Mouse (Mus musculus): Measurements from ENCODE around the gene Wdr54. TPM values are rescaled to one million over a fixed set of nuclear protein-coding genes. Genes with fewer than 3 reads are reported as not detected.

Wdr54 gene
- total and polyA plus RNA-seq, 2 experiments from 2014 or later: 1.1 to 5.5 TPM

DNA sequence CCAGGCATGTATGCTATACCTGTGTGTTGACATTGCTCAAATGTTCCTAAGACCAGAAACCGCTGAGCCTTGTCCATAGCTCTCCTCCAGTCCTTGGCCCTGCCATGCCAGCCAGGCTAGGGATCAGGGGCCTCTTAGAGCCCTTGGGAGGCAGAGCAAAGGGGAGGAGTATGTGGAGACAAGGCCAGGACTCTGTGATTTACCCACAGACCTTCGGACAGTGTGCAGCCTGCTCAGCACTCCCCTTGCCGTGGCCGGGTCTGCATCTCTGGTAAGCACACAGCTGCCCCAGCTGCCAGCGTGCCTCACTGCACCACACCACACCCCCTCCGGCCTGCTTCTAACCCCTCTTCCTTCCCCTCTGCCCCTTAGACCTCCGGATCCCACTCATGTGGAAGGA is 8.9 kb downstream of the Wdr54 start:
- ATAC-seq (ENCODE audit: insufficient read depth, low read depth) (no peak), DNase-seq (ENCODE audit: low spot score) (no peak)
- Histone ChIP-seq H3K4me3 (ENCODE audit: low read depth, low read length) (no peak overlapping the region), H3K9me3 (replicated peaks; ENCODE audit: control insufficient read depth, low read length) (no peaks in the 10 kb centered on the region), H3K4me2 (ENCODE audit: low read depth, low read length) (no peak overlapping the region), H3K36me3 (replicated peaks; ENCODE audit: control insufficient read depth, insufficient read depth, low read length) (peaks cover 32% of the 10 kb centered on the region), H3K27me3 (ENCODE audit: control insufficient read depth, insufficient read depth, low read length) (no peaks in the 10 kb centered on the region), H3K27ac (ENCODE audit: low read depth) (no peak overlapping the region), H3K9ac (replicated peaks; ENCODE audit: low read depth, low read length) (no peak overlapping the region), H3K4me1 (ENCODE audit: control insufficient read depth, insufficient read depth) (peaks cover 6% of the 10 kb centered on the region; the same call in 1 of the 2 replicates)
- no peak for TF ChIP-seq CTCF (IDR thresholded peaks at IDR 0.05; ENCODE audit: low read depth)
- TF ChIP-seq EP300 (IDR thresholded peaks at IDR 0.05; ENCODE audit: low read depth): no peak
- WGBS: 58% methylated on average over 7 of the region's 7 CpGs

DNA sequence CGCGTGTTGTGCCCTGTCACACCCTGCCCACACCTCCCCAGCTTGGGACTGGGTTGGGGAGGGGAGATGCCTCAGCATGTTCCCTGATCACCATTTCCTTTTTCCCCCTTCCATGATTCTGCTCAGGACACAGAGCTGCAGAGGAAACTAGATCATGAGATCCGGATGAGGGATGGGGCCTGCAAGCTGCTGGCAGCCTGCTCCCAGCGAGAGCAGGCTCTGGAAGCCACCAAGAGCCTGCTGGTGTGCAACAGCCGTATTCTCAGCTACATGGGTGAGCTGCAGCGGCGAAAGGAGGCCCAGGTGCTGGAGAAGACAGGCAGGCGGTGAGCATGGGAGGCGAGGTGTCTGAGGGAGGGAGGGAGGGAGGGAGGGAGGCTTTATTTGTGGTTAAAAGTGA is 10.4 kb downstream of the Wdr54 start:
- no peak for ATAC-seq (ENCODE audit: insufficient read depth, low read depth)
- peak overlapping the region; percentile 52 for H3K27ac ChIP-seq (ENCODE audit: low read depth)
- peaks cover 26% of the 10 kb centered on the region for H3K36me3 ChIP-seq (replicated peaks; ENCODE audit: control insufficient read depth, insufficient read depth, low read length)
- H3K4me2 ChIP-seq (ENCODE audit: low read depth, low read length): peak overlapping the region; percentile 16; the same call in 1 of the 2 replicates
- peaks cover 18% of the 10 kb centered on the region; the same call in 1 of the 2 replicates for H3K4me1 ChIP-seq (ENCODE audit: control insufficient read depth, insufficient read depth)
- H3K4me3 ChIP-seq (ENCODE audit: low read depth, low read length): no peak overlapping the region
- 61% methylated on average over 9 of the region's 9 CpGs for WGBS
- TF ChIP-seq CTCF (IDR thresholded peaks at IDR 0.05; ENCODE audit: low read depth) (no peak), EP300 (IDR thresholded peaks at IDR 0.05; ENCODE audit: low read depth) (no peak)
- H3K9ac ChIP-seq (replicated peaks; ENCODE audit: low read depth, low read length): no peak overlapping the region; the same call in 1 of the 2 replicates
- H3K27me3 ChIP-seq (ENCODE audit: control insufficient read depth, insufficient read depth, low read length): no peaks in the 10 kb centered on the region
- no peak for DNase-seq (ENCODE audit: low spot score)
- H3K9me3 ChIP-seq (replicated peaks; ENCODE audit: control insufficient read depth, low read length): no peaks in the 10 kb centered on the region

DNA sequence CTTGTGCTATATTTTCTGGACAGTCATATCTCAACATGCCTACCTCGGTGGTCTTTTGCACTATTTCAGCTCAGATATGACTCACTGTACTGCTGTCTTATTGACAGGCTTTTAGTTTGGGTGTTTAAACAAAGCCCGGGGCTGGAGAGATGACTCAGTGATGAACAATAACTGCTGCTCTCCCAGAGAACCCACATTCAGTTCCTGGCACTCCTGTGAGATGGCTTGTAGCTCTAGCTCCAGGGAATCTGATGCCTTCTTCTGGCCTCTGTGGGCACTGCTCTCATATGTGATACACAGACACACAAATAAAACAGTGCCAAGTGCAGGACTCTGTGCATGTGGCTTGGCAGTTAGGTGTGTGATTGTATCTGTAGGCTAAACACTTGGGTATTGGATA is 11.0 kb downstream of the Wdr54 start:
- WGBS: 69% methylated on average over 2 of the region's 2 CpGs
- no peak overlapping the region for H3K9ac ChIP-seq (replicated peaks; ENCODE audit: low read depth, low read length)
- H3K4me1 ChIP-seq (ENCODE audit: control insufficient read depth, insufficient read depth): peaks cover 18% of the 10 kb centered on the region; the same call in 1 of the 2 replicates
- H3K4me2 ChIP-seq (ENCODE audit: low read depth, low read length): no peak overlapping the region
- H3K27ac ChIP-seq (ENCODE audit: low read depth): no peak overlapping the region
- no peak for DNase-seq (ENCODE audit: low spot score)
- TF ChIP-seq CTCF (IDR thresholded peaks at IDR 0.05; ENCODE audit: low read depth) (no peak), EP300 (IDR thresholded peaks at IDR 0.05; ENCODE audit: low read depth) (no peak)
- ATAC-seq (ENCODE audit: insufficient read depth, low read depth): no peak
- H3K9me3 ChIP-seq (replicated peaks; ENCODE audit: control insufficient read depth, low read length): no peaks in the 10 kb centered on the region
- peaks cover 26% of the 10 kb centered on the region for H3K36me3 ChIP-seq (replicated peaks; ENCODE audit: control insufficient read depth, insufficient read depth, low read length)
- H3K27me3 ChIP-seq (ENCODE audit: control insufficient read depth, insufficient read depth, low read length): no peaks in the 10 kb centered on the region
- H3K4me3 ChIP-seq (ENCODE audit: low read depth, low read length): no peak overlapping the region

DNA sequence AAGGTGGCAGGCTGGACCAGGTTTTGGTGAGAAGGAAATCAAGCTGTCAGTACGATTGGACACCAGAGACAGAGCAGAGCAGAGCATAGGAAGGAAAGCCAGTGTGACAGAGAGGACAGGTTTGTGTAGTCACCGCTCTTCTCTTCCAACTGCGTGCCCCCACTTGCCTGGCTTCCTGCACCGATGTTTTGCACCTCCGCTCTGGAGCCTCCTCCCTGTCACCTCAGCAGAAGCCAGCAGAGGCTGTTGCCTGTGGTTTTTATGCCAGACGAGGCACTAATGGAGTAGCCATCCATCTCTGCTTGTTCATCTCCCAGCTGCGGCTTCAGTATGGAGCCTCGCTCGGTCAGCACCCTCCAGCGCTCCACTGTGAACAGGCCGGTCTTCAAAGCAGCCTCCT is 13.3 kb downstream of the Wdr54 start:
- ATAC-seq (ENCODE audit: insufficient read depth, low read depth): no peak
- Histone ChIP-seq H3K4me3 (ENCODE audit: low read depth, low read length) (peak overlapping the region; percentile 35; the same call in 1 of the 2 replicates), H3K4me2 (ENCODE audit: low read depth, low read length) (peak overlapping the region; percentile 61), H3K9me3 (replicated peaks; ENCODE audit: control insufficient read depth, low read length) (no peaks in the 10 kb centered on the region), H3K4me1 (ENCODE audit: control insufficient read depth, insufficient read depth) (peaks cover 27% of the 10 kb centered on the region), H3K36me3 (replicated peaks; ENCODE audit: control insufficient read depth, insufficient read depth, low read length) (peaks cover 8% of the 10 kb centered on the region), H3K27ac (ENCODE audit: low read depth) (no peak overlapping the region), H3K27me3 (ENCODE audit: control insufficient read depth, insufficient read depth, low read length) (no peaks in the 10 kb centered on the region), H3K9ac (replicated peaks; ENCODE audit: low read depth, low read length) (no peak overlapping the region)
- TF ChIP-seq EP300 (IDR thresholded peaks at IDR 0.05; ENCODE audit: low read depth): no peak
- TF ChIP-seq CTCF (IDR thresholded peaks at IDR 0.05; ENCODE audit: low read depth): no peak
- no peak for DNase-seq (ENCODE audit: low spot score)
- WGBS: 56% methylated on average over 11 of the region's 11 CpGs

DNA sequence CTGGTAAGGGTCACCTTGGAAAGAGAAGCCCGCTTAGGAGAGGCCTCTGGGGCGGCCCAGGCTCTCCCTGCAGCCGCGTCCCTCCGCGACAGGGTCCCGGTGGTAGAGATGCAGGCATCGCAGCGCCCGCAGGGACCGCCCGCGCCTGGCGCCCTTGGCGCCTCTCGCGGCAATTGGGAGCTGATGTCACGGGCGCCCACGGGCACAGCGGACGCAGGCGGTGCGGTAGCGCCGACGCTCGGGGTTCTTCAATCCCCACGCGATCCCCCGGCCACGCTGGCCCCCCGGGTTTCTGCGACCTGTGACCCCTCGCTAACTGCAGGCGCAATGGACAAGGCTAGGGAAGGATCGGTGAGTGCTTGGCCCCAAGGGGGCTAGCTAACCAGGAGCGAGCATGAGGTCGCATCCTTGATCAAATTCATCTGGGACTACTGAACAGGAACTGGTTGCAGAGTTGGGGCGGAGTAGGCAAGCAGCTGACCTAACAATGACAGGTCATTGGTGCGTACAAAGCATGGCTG is 13.9 kb downstream of the Wdr54 start:
- WGBS: 8% methylated on average over 41 of the region's 41 CpGs
- H3K4me1 ChIP-seq (ENCODE audit: control insufficient read depth, insufficient read depth): peaks cover 28% of the 10 kb centered on the region
- H3K9me3 ChIP-seq (replicated peaks; ENCODE audit: control insufficient read depth, low read length): no peaks in the 10 kb centered on the region
- peaks cover 4% of the 10 kb centered on the region; the same call in 1 of the 2 replicates for H3K36me3 ChIP-seq (replicated peaks; ENCODE audit: control insufficient read depth, insufficient read depth, low read length)
- peak overlapping the region; percentile 35 for H3K4me3 ChIP-seq (ENCODE audit: low read depth, low read length)
- no peak for TF ChIP-seq EP300 (IDR thresholded peaks at IDR 0.05; ENCODE audit: low read depth)
- DNase-seq (ENCODE audit: low spot score) (no peak), ATAC-seq (ENCODE audit: insufficient read depth, low read depth) (peak; percentile 39; the same call in 1 of the 2 replicates)
- no peaks in the 10 kb centered on the region for H3K27me3 ChIP-seq (ENCODE audit: control insufficient read depth, insufficient read depth, low read length)
- H3K27ac ChIP-seq (ENCODE audit: low read depth): peak overlapping the region; percentile 49
- peak overlapping the region; percentile 61 for H3K4me2 ChIP-seq (ENCODE audit: low read depth, low read length)
- peak overlapping the region; percentile 32 for H3K9ac ChIP-seq (replicated peaks; ENCODE audit: low read depth, low read length)

DNA sequence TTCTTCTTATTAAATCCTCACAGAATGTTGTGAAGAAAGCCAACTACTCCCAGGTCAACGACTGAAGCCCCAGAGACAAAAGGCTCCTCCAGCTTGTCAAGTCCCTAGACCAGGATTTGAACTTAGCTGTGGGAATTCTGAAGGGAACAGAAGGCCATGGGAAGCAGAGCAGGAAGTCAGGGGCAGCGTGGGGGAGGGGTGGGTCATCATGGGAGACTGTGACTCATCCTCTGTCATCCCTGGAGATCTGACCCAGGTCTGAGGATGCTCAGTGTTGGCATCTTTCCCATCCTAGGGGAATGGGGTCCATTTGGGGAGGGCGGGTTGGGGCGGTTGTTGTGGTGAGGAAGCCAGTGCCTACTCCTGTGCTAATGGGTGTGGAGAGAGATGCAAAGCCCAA is 14.6 kb downstream of the Wdr54 start:
- no peak overlapping the region; the same call in 1 of the 2 replicates for H3K4me3 ChIP-seq (ENCODE audit: low read depth, low read length)
- TF ChIP-seq EP300 (IDR thresholded peaks at IDR 0.05; ENCODE audit: low read depth): no peak
- TF ChIP-seq CTCF (IDR thresholded peaks at IDR 0.05; ENCODE audit: low read depth): no peak
- peaks cover 28% of the 10 kb centered on the region for H3K4me1 ChIP-seq (ENCODE audit: control insufficient read depth, insufficient read depth)
- H3K27ac ChIP-seq (ENCODE audit: low read depth): peak overlapping the region; percentile 49; the same call in 1 of the 2 replicates
- DNase-seq (ENCODE audit: low spot score) (no peak), ATAC-seq (ENCODE audit: insufficient read depth, low read depth) (no peak)
- H3K36me3 ChIP-seq (replicated peaks; ENCODE audit: control insufficient read depth, insufficient read depth, low read length): no peaks in the 10 kb centered on the region
- H3K27me3 ChIP-seq (ENCODE audit: control insufficient read depth, insufficient read depth, low read length): no peaks in the 10 kb centered on the region
- WGBS: 34% methylated on average over 4 of the region's 4 CpGs
- peak overlapping the region; percentile 32; the same call in 1 of the 2 replicates for H3K9ac ChIP-seq (replicated peaks; ENCODE audit: low read depth, low read length)
- H3K9me3 ChIP-seq (replicated peaks; ENCODE audit: control insufficient read depth, low read length): no peaks in the 10 kb centered on the region
- peak overlapping the region; percentile 61 for H3K4me2 ChIP-seq (ENCODE audit: low read depth, low read length)

Measured in heart, postnatal 0 days (tissue).